Mouse (Mus musculus): ENCODE measurements around the gene Wdr45b. TPM values are rescaled to one million over a fixed set of nuclear protein-coding genes. Genes with fewer than 3 reads are reported as not detected.
"Not testable (repeated sequence)": the region's sequence is repeated elsewhere in the genome, so short reads cannot be mapped to it uniquely, and the experiment has no call there.

The Wdr45b gene
- polyA plus RNA-seq, 1 experiment from 2014 or later = 93.1 TPM

- Histone ChIP-seq H3K36me3 (ENCODE audit: control insufficient read depth, insufficient read depth) (0 out of 2 replicates have a peak, but pooled peaks cover 4% of the 10 kb centered on the region), H3K4me1 (replicated peaks; ENCODE audit: control insufficient read depth, insufficient read depth, low read length) (no peaks in the 10 kb centered on the region), H3K9me3 (ENCODE audit: control insufficient read depth, low read length) (no peaks in the 10 kb centered on the region), H3K9ac (replicated peaks; ENCODE audit: low read depth, low read length) (no peak overlapping the region), H3K27ac (ENCODE audit: low read length) (no peak overlapping the region), H3K4me2 (ENCODE audit: low read length) (no peak overlapping the region), H3K27me3 (replicated peaks; ENCODE audit: control insufficient read depth, insufficient read depth, low read length) (no peaks in the 10 kb centered on the region), H3K4me3 (replicated peaks; ENCODE audit: low read length) (no peak overlapping the region)
- WGBS = 89% methylated on average over 1 of the region's 1 CpGs
- ATAC-seq = no peak
Measured at GRCm38 (mm10) chr11:121340287-121340686, 14.0 kb downstream of the Wdr45b start.

DNA sequence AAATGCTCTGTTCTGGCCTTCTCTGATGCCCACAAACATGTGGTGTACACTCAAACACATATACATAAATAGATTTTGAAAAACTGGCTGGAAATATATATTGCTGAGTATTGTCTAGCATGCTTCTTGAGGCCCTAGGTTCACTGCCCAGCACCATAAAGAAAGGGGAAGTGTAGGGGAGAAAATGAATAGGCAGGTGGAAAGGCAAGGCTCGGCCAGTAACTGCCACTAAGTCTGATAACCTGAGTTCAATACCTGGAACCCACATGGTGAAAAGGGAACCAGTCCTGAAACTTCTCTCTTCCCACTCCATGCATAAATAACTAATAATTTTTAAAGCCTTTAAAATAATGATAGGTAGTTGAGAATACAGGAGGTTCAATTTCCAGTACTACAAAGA is 14.6 kb downstream of the Wdr45b start:
- Histone ChIP-seq H3K4me2 (ENCODE audit: low read length) (no peak overlapping the region), H3K27me3 (replicated peaks; ENCODE audit: control insufficient read depth, insufficient read depth, low read length) (no peaks in the 10 kb centered on the region), H3K9ac (replicated peaks; ENCODE audit: low read depth, low read length) (no peak overlapping the region), H3K27ac (ENCODE audit: low read length) (no peak overlapping the region), H3K4me1 (replicated peaks; ENCODE audit: control insufficient read depth, insufficient read depth, low read length) (no peaks in the 10 kb centered on the region), H3K9me3 (ENCODE audit: control insufficient read depth, low read length) (no peaks in the 10 kb centered on the region), H3K36me3 (ENCODE audit: control insufficient read depth, insufficient read depth) (0 out of 2 replicates have a peak, but pooled peaks cover 4% of the 10 kb centered on the region), H3K4me3 (replicated peaks; ENCODE audit: low read length) (no peak overlapping the region)
- WGBS = 100% methylated on average over 1 of the region's 1 CpGs
- no peak for ATAC-seq

- Histone ChIP-seq H3K9me3 (ENCODE audit: control insufficient read depth, low read length) (no peaks in the 10 kb centered on the region), H3K4me2 (ENCODE audit: low read length) (no peak overlapping the region), H3K36me3 (ENCODE audit: control insufficient read depth, insufficient read depth) (0 out of 2 replicates have a peak, but pooled peaks cover 8% of the 10 kb centered on the region), H3K4me1 (replicated peaks; ENCODE audit: control insufficient read depth, insufficient read depth, low read length) (no peaks in the 10 kb centered on the region), H3K27me3 (replicated peaks; ENCODE audit: control insufficient read depth, insufficient read depth, low read length) (no peaks in the 10 kb centered on the region), H3K9ac (replicated peaks; ENCODE audit: low read depth, low read length) (no peak overlapping the region), H3K4me3 (replicated peaks; ENCODE audit: low read length) (no peak overlapping the region), H3K27ac (ENCODE audit: low read length) (no peak overlapping the region)
- 89% methylated on average over 3 of the region's 3 CpGs for WGBS
- no peak for ATAC-seq
Measured at GRCm38 (mm10) chr11:121331641-121332040, 22.6 kb downstream of the Wdr45b start.

DNA sequence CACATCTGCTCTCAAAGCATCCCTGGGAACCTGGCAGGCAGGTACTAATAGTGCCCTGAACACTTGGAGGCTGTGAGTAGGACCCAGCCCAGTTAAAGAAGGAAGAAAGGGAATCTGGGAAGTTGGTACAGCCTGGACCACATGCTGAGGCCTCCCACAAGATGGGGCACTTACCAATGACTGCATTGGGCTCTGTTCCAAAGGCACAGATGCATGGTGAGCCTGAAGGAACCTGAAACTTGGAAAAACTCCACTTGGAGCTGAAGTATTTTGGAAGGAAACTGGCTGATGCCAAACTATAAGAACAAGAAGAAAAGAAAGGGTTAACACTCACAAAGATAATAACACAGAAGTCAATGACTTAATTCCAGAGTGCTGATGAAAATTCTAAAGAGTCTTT is 25.6 kb downstream of the Wdr45b start:
- no peak for ATAC-seq
- H3K27ac ChIP-seq (ENCODE audit: low read length) = no peak overlapping the region
- no peaks in the 10 kb centered on the region for H3K9me3 ChIP-seq (ENCODE audit: control insufficient read depth, low read length)
- no peaks in the 10 kb centered on the region for H3K4me1 ChIP-seq (replicated peaks; ENCODE audit: control insufficient read depth, insufficient read depth, low read length)
- H3K4me2 ChIP-seq (ENCODE audit: low read length) = no peak overlapping the region
- H3K27me3 ChIP-seq (replicated peaks; ENCODE audit: control insufficient read depth, insufficient read depth, low read length) = no peaks in the 10 kb centered on the region
- no peak overlapping the region for H3K9ac ChIP-seq (replicated peaks; ENCODE audit: low read depth, low read length)
- no peak overlapping the region for H3K4me3 ChIP-seq (replicated peaks; ENCODE audit: low read length)
- H3K36me3 ChIP-seq (ENCODE audit: control insufficient read depth, insufficient read depth) = 0 out of 2 replicates have a peak, but pooled peaks cover 5% of the 10 kb centered on the region

DNA sequence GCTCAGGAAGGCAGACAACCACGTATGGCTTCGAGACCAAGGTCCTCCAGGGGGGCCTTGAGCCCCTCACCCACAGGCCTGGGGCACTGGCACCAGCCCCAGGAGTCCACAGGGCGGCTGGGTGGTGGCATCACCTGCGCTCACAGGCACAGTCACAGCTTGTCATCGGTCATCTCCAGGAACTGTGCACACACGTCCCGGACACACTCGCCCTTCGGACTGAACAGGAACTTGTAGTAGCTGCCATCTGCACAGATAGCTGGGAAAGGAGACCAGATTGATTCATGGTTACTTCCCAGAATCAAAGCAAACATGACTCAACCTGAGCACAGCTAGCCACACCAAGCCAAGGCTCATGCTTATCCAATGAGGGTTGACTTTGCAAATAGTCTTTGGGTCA is 26.0 kb downstream of the Wdr45b start:
- no peak for ATAC-seq
- no peak overlapping the region for H3K4me2 ChIP-seq (ENCODE audit: low read length)
- H3K4me3 ChIP-seq (replicated peaks; ENCODE audit: low read length) = no peak overlapping the region
- H3K27me3 ChIP-seq (replicated peaks; ENCODE audit: control insufficient read depth, insufficient read depth, low read length) = no peaks in the 10 kb centered on the region
- 0 out of 2 replicates have a peak, but pooled peaks cover 5% of the 10 kb centered on the region for H3K36me3 ChIP-seq (ENCODE audit: control insufficient read depth, insufficient read depth)
- no peak overlapping the region for H3K9ac ChIP-seq (replicated peaks; ENCODE audit: low read depth, low read length)
- 97% methylated on average over 9 of the region's 9 CpGs for WGBS
- H3K27ac ChIP-seq (ENCODE audit: low read length) = no peak overlapping the region
- H3K4me1 ChIP-seq (replicated peaks; ENCODE audit: control insufficient read depth, insufficient read depth, low read length) = no peaks in the 10 kb centered on the region
- H3K9me3 ChIP-seq (ENCODE audit: control insufficient read depth, low read length) = no peaks in the 10 kb centered on the region

DNA sequence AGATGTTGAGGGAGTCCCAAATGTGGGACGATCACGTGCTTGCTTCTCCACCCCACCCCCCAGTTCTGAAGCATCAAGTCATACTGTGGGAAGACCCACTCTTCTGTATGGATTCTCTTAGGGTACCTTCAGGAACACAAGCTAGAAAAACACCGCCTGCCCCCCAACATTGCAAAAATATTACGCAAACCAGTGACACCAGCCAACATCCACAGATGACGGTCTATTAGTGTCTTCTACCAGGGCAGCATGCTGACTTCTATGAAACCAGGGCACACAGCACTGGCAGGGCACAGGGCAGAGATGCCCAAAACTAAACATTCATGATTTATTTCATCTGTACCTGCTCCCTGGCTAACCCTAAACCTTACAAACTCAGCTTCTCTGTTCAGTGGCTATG is 27.6 kb downstream of the Wdr45b start:
- Histone ChIP-seq H3K27me3 (replicated peaks; ENCODE audit: control insufficient read depth, insufficient read depth, low read length) (no peaks in the 10 kb centered on the region), H3K4me3 (replicated peaks; ENCODE audit: low read length) (no peak overlapping the region), H3K9me3 (ENCODE audit: control insufficient read depth, low read length) (no peaks in the 10 kb centered on the region), H3K36me3 (ENCODE audit: control insufficient read depth, insufficient read depth) (0 out of 2 replicates have a peak, but pooled peaks cover 5% of the 10 kb centered on the region), H3K4me2 (ENCODE audit: low read length) (no peak overlapping the region), H3K9ac (replicated peaks; ENCODE audit: low read depth, low read length) (no peak overlapping the region), H3K27ac (ENCODE audit: low read length) (no peak overlapping the region), H3K4me1 (replicated peaks; ENCODE audit: control insufficient read depth, insufficient read depth, low read length) (no peaks in the 10 kb centered on the region)
- ATAC-seq = no peak
- 96% methylated on average over 5 of the region's 5 CpGs for WGBS

- 0 out of 2 replicates have a peak, but pooled peaks cover 5% of the 10 kb centered on the region for H3K36me3 ChIP-seq (ENCODE audit: control insufficient read depth, insufficient read depth)
- no peak overlapping the region for H3K9ac ChIP-seq (replicated peaks; ENCODE audit: low read depth, low read length)
- no peaks in the 10 kb centered on the region for H3K27me3 ChIP-seq (replicated peaks; ENCODE audit: control insufficient read depth, insufficient read depth, low read length)
- H3K27ac ChIP-seq (ENCODE audit: low read length) = no peak overlapping the region
- H3K4me3 ChIP-seq (replicated peaks; ENCODE audit: low read length) = no peak overlapping the region
- no peak for ATAC-seq
- no peak overlapping the region for H3K4me2 ChIP-seq (ENCODE audit: low read length)
- no peaks in the 10 kb centered on the region for H3K4me1 ChIP-seq (replicated peaks; ENCODE audit: control insufficient read depth, insufficient read depth, low read length)
- no peaks in the 10 kb centered on the region for H3K9me3 ChIP-seq (ENCODE audit: control insufficient read depth, low read length)
- WGBS = 87% methylated on average over 1 of the region's 1 CpGs
Measured at GRCm38 (mm10) chr11:121326034-121326433, 28.2 kb downstream of the Wdr45b start.

GRCm38 (mm10) chr11:121307712-121308111 is 46.5 kb downstream of the Wdr45b start:
- H3K4me1 ChIP-seq (replicated peaks; ENCODE audit: control insufficient read depth, insufficient read depth, low read length); H3K9ac ChIP-seq (replicated peaks; ENCODE audit: low read depth, low read length); H3K9me3 ChIP-seq (ENCODE audit: control insufficient read depth, low read length); H3K27ac ChIP-seq (ENCODE audit: low read length); ATAC-seq; H3K27me3 ChIP-seq (replicated peaks; ENCODE audit: control insufficient read depth, insufficient read depth, low read length); H3K4me3 ChIP-seq (replicated peaks; ENCODE audit: low read length); H3K4me2 ChIP-seq (ENCODE audit: low read length): not testable (repeated sequence)
- 93% methylated on average over 6 of the region's 6 CpGs for WGBS
- H3K36me3 ChIP-seq (ENCODE audit: control insufficient read depth, insufficient read depth) = peaks cover 39% of the 10 kb centered on the region

- Histone ChIP-seq H3K36me3 (ENCODE audit: control insufficient read depth, insufficient read depth) (peaks cover 39% of the 10 kb centered on the region), H3K27me3 (replicated peaks; ENCODE audit: control insufficient read depth, insufficient read depth, low read length) (no peaks in the 10 kb centered on the region), H3K4me1 (replicated peaks; ENCODE audit: control insufficient read depth, insufficient read depth, low read length) (no peaks in the 10 kb centered on the region), H3K9ac (replicated peaks; ENCODE audit: low read depth, low read length) (no peak overlapping the region), H3K9me3 (ENCODE audit: control insufficient read depth, low read length) (no peaks in the 10 kb centered on the region), H3K4me2 (ENCODE audit: low read length) (no peak overlapping the region), H3K27ac (ENCODE audit: low read length) (no peak overlapping the region), H3K4me3 (replicated peaks; ENCODE audit: low read length) (no peak overlapping the region)
- ATAC-seq = no peak
- 98% methylated on average over 8 of the region's 8 CpGs for WGBS
Measured at GRCm38 (mm10) chr11:121306608-121307007, 47.6 kb downstream of the Wdr45b start.

DNA sequence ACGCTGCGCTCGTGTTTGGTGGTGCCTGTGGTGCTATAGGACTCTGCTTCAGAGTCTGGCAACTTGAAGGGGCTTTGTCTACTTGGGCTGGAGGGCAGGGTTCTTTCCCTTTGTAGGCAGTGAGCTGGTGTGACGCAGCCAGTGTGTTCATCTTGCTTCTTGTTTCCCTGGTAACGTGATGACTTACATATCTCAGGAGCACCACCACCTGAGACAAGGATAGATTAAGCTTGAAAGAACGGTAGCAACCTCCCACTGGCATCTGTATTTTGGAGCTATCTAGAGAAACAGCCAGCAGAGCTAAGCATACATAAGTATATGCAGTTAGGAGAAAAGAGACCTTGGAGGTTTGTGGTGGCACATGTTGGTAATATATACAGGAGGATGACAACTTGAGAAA is 48.9 kb downstream of the Wdr45b start:
- Histone ChIP-seq H3K4me1 (replicated peaks; ENCODE audit: control insufficient read depth, insufficient read depth, low read length) (no peaks in the 10 kb centered on the region), H3K4me3 (replicated peaks; ENCODE audit: low read length) (no peak overlapping the region), H3K36me3 (ENCODE audit: control insufficient read depth, insufficient read depth) (peaks cover 37% of the 10 kb centered on the region), H3K27ac (ENCODE audit: low read length) (no peak overlapping the region), H3K9ac (replicated peaks; ENCODE audit: low read depth, low read length) (no peak overlapping the region), H3K4me2 (ENCODE audit: low read length) (no peak overlapping the region), H3K27me3 (replicated peaks; ENCODE audit: control insufficient read depth, insufficient read depth, low read length) (no peaks in the 10 kb centered on the region), H3K9me3 (ENCODE audit: control insufficient read depth, low read length) (no peaks in the 10 kb centered on the region)
- WGBS = 87% methylated on average over 6 of the region's 6 CpGs
- no peak for ATAC-seq
